Mouse (Mus musculus): ENCODE results near the gene Ybx1. TPM values are rescaled to one million over a fixed set of nuclear protein-coding genes. Genes with fewer than 3 reads are reported as not detected.
"Not testable (repeated sequence)": the region's sequence is repeated elsewhere in the genome, so short reads cannot be mapped to it uniquely, and the experiment has no call there.

The Ybx1 gene
- polyA plus RNA-seq, 1 experiment = 195 TPM

- WGBS = 61% methylated on average over 3 of the region's 3 CpGs
- Histone ChIP-seq H3K4me1 (ENCODE audit: control insufficient read depth, insufficient read depth, low read length) (no peaks in the 10 kb centered on the region), H3K4me3 (replicated peaks; ENCODE audit: extremely low read depth, low read depth, low read length) (no peak overlapping the region)
- TF ChIP-seq CTCF (IDR thresholded peaks at IDR 0.05; ENCODE audit: insufficient read depth, low read length) = no peak
- no peak for TF ChIP-seq POLR2A (IDR thresholded peaks at IDR 0.05; ENCODE audit: borderline replicate concordance, extremely low read depth, low read depth, low read length)
- no peak for DNase-seq
These were observed 7.4 kb upstream of the Ybx1 start for GRCm38 (mm10) chr4:119301777-119302176.

- H3K4me3 ChIP-seq (replicated peaks; ENCODE audit: extremely low read depth, low read depth, low read length) = no peak overlapping the region
- no peaks in the 10 kb centered on the region for H3K4me1 ChIP-seq (ENCODE audit: control insufficient read depth, insufficient read depth, low read length)
- no peak for DNase-seq
- no peak for TF ChIP-seq POLR2A (IDR thresholded peaks at IDR 0.05; ENCODE audit: borderline replicate concordance, extremely low read depth, low read depth, low read length)
- no peak for TF ChIP-seq CTCF (IDR thresholded peaks at IDR 0.05; ENCODE audit: insufficient read depth, low read length)
- 94% methylated on average over 3 of the region's 3 CpGs for WGBS
These were observed 6.4 kb upstream of the Ybx1 start for GRCm38 (mm10) chr4:119300761-119301160.

GRCm38 (mm10) chr4:119297361-119297760 lies 3.0 kb upstream of the Ybx1 start:
- Histone ChIP-seq H3K4me1 (ENCODE audit: control insufficient read depth, insufficient read depth, low read length) (peaks cover 6% of the 10 kb centered on the region), H3K4me3 (replicated peaks; ENCODE audit: extremely low read depth, low read depth, low read length) (no peak overlapping the region)
- no peak for DNase-seq
- TF ChIP-seq POLR2A (IDR thresholded peaks at IDR 0.05; ENCODE audit: borderline replicate concordance, extremely low read depth, low read depth, low read length) (no peak), CTCF (IDR thresholded peaks at IDR 0.05; ENCODE audit: insufficient read depth, low read length) (no peak)
- 63% methylated on average over 2 of the region's 2 CpGs for WGBS

GRCm38 (mm10) chr4:119295134-119295453 lies 690 bp upstream of the Ybx1 start:
- DNase-seq = no peak
- TF ChIP-seq POLR2A (IDR thresholded peaks at IDR 0.05; ENCODE audit: borderline replicate concordance, extremely low read depth, low read depth, low read length) = no peak
- no peak for TF ChIP-seq CTCF (IDR thresholded peaks at IDR 0.05; ENCODE audit: insufficient read depth, low read length)
- Histone ChIP-seq H3K4me3 (replicated peaks; ENCODE audit: extremely low read depth, low read depth, low read length) (peak overlapping the region; percentile 89), H3K4me1 (ENCODE audit: control insufficient read depth, insufficient read depth, low read length) (peaks cover 8% of the 10 kb centered on the region)
- 5% methylated on average over 6 of the region's 6 CpGs for WGBS

GRCm38 (mm10) chr4:119293574-119294258 lies 688 bp downstream of the Ybx1 start:
- peak; percentile 41 for DNase-seq
- Histone ChIP-seq H3K4me3 (replicated peaks; ENCODE audit: extremely low read depth, low read depth, low read length) (peak overlapping the region; percentile 97), H3K4me1 (ENCODE audit: control insufficient read depth, insufficient read depth, low read length) (peaks cover 10% of the 10 kb centered on the region)
- WGBS = under 1% methylated on average over 77 of the region's 80 CpGs
- TF ChIP-seq POLR2A (IDR thresholded peaks at IDR 0.05; ENCODE audit: borderline replicate concordance, extremely low read depth, low read depth, low read length) = no peak
- no peak for TF ChIP-seq CTCF (IDR thresholded peaks at IDR 0.05; ENCODE audit: insufficient read depth, low read length)

GRCm38 (mm10) chr4:119292771-119293573 lies 1.4 kb downstream of the Ybx1 start:
- Histone ChIP-seq H3K4me3 (replicated peaks; ENCODE audit: extremely low read depth, low read depth, low read length) (peak overlapping the region; percentile 97), H3K4me1 (ENCODE audit: control insufficient read depth, insufficient read depth, low read length) (peaks cover 10% of the 10 kb centered on the region)
- TF ChIP-seq CTCF (IDR thresholded peaks at IDR 0.05; ENCODE audit: insufficient read depth, low read length) = no peak
- no peak for TF ChIP-seq POLR2A (IDR thresholded peaks at IDR 0.05; ENCODE audit: borderline replicate concordance, extremely low read depth, low read depth, low read length)
- WGBS = under 1% methylated on average over 24 of the region's 24 CpGs
- peak; percentile 47 for DNase-seq

GRCm38 (mm10) chr4:119291921-119292320 lies 2.5 kb downstream of the Ybx1 start:
- TF ChIP-seq POLR2A (IDR thresholded peaks at IDR 0.05; ENCODE audit: borderline replicate concordance, extremely low read depth, low read depth, low read length) (no peak), CTCF (IDR thresholded peaks at IDR 0.05; ENCODE audit: insufficient read depth, low read length) (no peak)
- no peak for DNase-seq
- 61% methylated on average over 1 of the region's 1 CpGs for WGBS
- H3K4me1 ChIP-seq (ENCODE audit: control insufficient read depth, insufficient read depth, low read length) = peaks cover 17% of the 10 kb centered on the region
- H3K4me3 ChIP-seq (replicated peaks; ENCODE audit: extremely low read depth, low read depth, low read length) = no peak overlapping the region

- no peak for TF ChIP-seq CTCF (IDR thresholded peaks at IDR 0.05; ENCODE audit: insufficient read depth, low read length)
- no peak for TF ChIP-seq POLR2A (IDR thresholded peaks at IDR 0.05; ENCODE audit: borderline replicate concordance, extremely low read depth, low read depth, low read length)
- WGBS = 23% methylated on average over 2 of the region's 2 CpGs
- no peak overlapping the region for H3K4me3 ChIP-seq (replicated peaks; ENCODE audit: extremely low read depth, low read depth, low read length)
- DNase-seq = no peak
- H3K4me1 ChIP-seq (ENCODE audit: control insufficient read depth, insufficient read depth, low read length) = peaks cover 9% of the 10 kb centered on the region
These were observed 9.1 kb downstream of the Ybx1 start for GRCm38 (mm10) chr4:119285336-119285735.

GRCm38 (mm10) chr4:119284861-119285260 lies 9.5 kb downstream of the Ybx1 start:
- WGBS = 59% methylated on average over 1 of the region's 1 CpGs
- H3K4me1 ChIP-seq (ENCODE audit: control insufficient read depth, insufficient read depth, low read length) = peaks cover 9% of the 10 kb centered on the region
- TF ChIP-seq CTCF (IDR thresholded peaks at IDR 0.05; ENCODE audit: insufficient read depth, low read length) (no peak), POLR2A (IDR thresholded peaks at IDR 0.05; ENCODE audit: borderline replicate concordance, extremely low read depth, low read depth, low read length) (no peak)
- no peak for DNase-seq
- no peak overlapping the region for H3K4me3 ChIP-seq (replicated peaks; ENCODE audit: extremely low read depth, low read depth, low read length)

- H3K4me3 ChIP-seq (replicated peaks; ENCODE audit: extremely low read depth, low read depth, low read length); DNase-seq: not testable (repeated sequence)
- WGBS = 79% methylated on average over 15 of the region's 15 CpGs
- peaks cover 15% of the 10 kb centered on the region for H3K4me1 ChIP-seq (ENCODE audit: control insufficient read depth, insufficient read depth, low read length)
These were observed 15.6 kb downstream of the Ybx1 start for GRCm38 (mm10) chr4:119278784-119279183.

All from lung, adult 2 months (tissue).